Mouse (Mus musculus) myocyte (in vitro differentiated cells): ENCODE results near the gene Fbxo41.

Experiments
- MYOG ChIP-seq, 3 experiments: IDR thresholded peaks; one replicate each; pipeline ENCODE4 v1.6.1; 2011; ENCODE audit warnings: control low read depth in 2 of 3, low read depth in 2 of 3, mild to moderate bottlenecking in 2 of 3; ENCODE audit not compliant: insufficient read length in 2 of 3, control insufficient read depth in 1 of 3, insufficient read depth in 1 of 3
- POLR2A ChIP-seq: IDR thresholded peaks from one replicate; pipeline ENCODE4 v1.6.1; 2011; ENCODE audit warnings: low read depth, mild to moderate bottlenecking, control low read depth, moderate library complexity; ENCODE audit not compliant: insufficient read length
- SRF ChIP-seq: IDR thresholded peaks from one replicate; pipeline ENCODE4 v1.6.1; 2011; ENCODE audit warnings: low read depth; ENCODE audit not compliant: control insufficient read depth, insufficient read length

GRCm38 (mm10) chr6:85443488-85444233 is 59.1 kb downstream of the Fbxo41 start:
- TF ChIP-seq POLR2A (no peak), MYOG (IDR thresholded peaks at IDR 0.05; ENCODE audit: control insufficient read depth in 1 of 3, insufficient read depth in 1 of 3, insufficient read length in 2 of 3, low read depth in 2 of 3) (no peak), SRF (no peak)
